Mouse (Mus musculus) testis, postnatal 10 days (tissue): Measurements from ENCODE around the gene 4930590J08Rik.
A peak's percentile ranks its signal among the peaks of the same experiment; 100 is the strongest.

Experiments
- DNase-seq: peaks from one replicate; pipeline ENCODE4 v3.0.0; 2021; ENCODE audit warnings: low spot score

The 4930590J08Rik gene

DNA sequence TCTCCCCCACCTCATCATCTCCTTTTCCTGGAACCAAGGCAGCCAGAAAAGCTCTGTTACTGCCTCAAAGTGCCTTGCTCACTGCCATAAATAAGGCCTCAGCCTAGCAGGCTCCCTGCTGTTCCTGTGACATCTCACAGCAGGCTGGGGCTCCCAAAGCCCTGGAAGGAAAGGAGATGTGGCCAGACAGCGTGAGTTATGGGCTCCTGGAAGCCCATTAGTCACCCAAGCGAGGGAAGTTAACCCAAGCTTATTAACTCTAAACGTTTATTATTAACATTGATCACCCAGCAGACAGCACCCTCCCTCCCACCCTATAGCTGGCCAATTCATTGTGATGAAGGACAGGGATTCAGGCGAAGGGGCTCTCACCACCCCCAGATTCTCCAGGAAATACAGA is 60.8 kb downstream of the 4930590J08Rik start:
- DNase-seq: no peak

DNA sequence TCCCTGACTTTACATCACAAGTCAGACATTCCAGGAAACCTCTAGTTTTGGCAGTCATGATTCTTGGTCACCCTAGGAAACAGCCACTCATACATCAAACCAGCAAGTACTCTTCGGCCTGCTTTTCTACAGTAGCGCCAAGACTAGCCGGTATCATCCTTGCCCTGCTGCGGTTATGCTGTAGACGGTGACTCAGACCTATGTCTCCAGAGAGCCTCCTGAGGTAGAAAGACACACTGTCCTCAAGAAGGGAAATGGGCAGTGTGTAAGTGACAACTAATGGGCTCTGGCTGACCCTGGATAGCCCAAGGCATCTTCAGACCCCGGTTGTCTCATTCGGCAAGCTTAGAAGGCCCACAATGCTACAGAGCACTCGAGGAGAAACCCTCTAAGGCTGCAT is 62.5 kb downstream of the 4930590J08Rik start:
- no peak for DNase-seq

DNA sequence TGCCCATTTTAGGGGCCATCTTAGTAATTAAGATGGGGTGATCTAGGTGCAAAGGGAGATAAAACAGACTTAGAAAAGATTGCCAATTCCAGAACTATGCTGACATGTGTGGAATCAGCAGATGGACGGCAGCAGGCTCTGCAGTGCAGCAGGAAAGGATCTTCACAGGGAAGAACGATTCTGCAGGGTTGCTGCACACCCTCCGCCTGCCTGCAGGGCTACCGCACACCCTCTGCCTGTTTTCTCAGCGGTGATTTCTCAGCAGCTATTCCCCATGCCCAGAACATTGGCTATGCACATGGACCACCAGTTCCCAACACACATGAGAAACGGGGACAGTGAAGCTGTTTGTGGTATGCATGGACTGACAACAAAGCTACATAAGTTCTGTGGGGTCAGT is 63.4 kb downstream of the 4930590J08Rik start:
- DNase-seq: no peak

DNA sequence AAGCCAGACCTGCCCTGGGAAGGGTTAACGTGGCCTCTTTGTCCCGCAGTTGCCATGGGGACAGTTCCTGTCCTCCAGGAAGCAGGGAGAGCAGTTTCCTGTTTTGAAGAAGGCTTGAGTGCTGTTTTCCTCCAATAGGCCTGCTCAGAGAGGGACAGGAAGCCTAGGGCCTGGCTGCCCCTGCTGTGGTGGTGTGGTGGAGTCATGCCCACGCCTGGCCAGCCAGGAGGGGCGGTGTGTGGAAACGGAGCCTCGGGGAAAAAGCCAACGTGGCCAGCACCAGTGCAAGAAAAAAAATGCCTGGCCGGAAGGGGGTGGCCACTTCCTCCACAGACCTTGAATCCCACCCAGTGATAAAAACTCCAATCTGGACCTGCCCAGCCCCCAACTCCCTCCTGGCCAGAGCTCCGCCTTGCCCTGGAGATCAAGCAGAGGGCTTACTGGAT is 69.6 kb downstream of the 4930590J08Rik start:
- peak; percentile 56 for DNase-seq

DNA sequence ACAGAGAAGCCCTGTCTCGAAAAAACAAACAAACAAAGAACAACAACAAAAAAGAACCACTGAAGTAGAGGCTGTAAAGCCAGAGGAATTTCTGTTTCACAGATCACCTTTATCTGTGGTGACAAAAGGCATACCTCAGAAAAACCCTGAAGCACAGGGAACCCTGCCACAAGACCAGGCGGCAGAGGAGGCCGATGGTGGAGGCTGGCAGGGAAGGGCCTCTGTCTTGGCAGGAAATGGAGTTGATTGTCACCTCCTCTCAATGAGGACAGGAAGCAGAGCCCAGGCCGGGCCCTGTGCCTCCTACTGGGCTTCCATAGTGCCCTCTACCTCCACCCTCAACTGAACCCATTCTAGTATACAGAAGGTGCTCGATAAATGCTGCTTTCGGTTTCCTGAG is 71.4 kb downstream of the 4930590J08Rik start:
- DNase-seq: no peak

DNA sequence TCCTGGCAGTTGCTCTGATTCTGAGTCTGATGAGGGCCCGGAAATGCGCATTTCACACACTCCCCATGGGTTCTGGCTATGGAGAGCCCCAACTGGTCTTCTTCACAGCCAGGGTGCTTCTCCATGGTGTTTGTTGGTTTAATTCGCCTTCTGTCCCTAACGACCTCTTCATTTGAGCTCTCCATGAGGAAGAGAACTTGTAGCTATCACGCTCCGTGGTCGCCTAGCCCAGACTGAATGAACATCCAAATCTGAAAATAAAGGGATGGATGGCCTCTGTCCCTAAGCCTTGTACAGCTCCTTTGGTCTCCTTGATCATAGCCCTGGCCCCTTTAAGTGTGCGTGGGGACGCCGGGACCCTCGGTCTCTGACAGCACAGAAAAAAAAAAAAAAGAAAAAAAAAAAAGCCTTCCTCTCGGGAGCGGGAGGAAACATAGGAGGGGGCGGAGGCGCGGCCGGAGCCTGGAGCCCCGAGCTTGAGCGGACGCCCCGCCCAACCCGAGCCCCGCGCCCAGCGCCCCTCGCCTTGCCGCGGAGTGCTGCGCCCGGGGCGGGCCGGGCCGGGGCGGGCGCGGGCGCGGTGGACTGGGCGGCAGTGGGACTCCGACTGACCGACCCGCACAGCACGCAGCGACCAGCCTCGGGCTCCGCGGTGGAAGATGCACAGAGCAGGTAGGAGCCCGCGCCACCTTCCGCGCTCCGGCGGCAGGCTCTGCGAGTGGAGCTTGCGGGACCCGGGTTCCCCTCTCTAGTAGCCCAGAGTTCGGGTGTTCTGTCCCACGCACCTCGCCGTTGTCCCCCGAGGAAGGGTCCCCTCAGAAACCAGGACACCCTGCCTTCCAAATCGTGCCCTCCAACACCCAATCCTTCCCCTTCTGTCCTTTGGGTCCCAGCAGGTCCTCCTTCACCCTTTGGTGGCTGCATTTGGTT is 76.0 kb downstream of the 4930590J08Rik start, which contains the start of gene Fgd5:
Gene Fgd5 (plus strand): TSS at position 508 of the 930 bp plus-strand sequence.
- peak; percentile 54 for DNase-seq

DNA sequence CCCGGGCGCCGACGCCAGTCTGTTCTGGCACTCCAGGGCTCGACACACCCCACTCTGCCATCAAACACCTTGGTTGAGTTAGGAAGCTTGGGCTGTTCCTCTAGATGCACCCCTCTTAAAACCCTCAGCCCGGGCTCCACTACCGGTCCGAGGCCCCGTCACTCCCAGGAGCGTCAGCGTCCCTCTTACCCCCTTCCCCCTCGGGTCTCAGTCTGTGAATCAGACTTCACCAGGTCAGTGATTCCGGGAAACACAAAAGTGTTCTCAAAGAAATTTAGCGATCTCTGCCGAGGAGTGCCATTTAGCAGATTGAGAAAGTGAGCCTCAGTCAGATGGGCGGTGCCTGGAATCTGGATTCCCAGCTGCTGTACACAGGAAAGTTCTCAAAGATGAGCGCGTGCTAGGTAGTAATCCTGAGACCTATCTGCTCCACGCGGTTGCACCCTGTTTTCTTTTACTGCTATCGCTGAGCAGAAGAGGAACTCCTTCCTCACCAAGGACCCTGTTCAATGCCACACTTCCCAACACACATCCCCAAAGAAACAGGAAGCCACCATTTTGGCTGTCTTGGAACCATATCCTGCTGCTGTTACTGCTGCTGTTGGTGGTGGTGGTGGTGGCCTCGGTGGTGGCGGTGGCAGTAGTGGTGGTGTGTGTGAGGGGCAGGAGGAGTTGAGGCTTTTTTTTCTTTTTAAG is 76.8 kb downstream of the 4930590J08Rik start:
- DNase-seq: no peak

DNA sequence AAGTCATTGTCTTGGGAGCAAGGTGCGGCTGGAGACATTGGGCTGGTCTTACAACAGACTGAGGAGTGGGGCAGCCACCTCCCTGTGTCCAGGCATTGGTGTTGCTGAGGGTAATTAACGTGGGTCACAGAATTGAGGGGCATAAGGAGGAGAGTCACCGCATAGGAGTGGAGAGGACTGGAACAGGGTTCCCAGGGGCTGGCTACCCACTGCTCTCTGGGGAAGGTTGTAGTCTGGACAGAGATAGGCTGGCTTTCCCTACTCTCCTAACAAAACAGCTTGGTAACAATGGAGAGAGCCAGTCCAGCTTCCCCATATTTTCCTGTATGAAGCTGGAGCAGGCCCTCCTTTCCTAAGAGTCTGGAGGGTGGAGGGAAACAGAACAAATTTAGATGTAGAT is 77.4 kb downstream of the 4930590J08Rik start:
- DNase-seq: no peak

DNA sequence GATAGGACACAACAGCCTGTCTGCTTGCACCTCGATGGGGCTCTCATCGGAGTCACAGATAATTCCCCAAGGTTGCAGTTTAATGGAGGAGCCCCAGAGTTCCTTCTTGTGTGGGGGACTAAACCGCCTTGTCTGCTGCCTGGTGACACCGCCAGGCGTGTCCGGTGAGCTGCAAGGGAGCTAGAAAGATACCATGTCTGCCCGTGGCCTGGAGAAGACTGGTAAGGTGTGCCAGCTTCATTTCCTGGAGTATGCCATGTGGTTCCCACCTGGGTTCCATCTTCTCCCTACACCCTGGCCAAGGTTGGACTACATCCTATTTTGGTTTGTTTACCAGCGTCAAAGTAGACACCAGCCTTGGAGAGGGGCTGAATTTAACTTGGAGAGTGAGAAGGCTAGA is 87.5 kb downstream of the 4930590J08Rik start:
- no peak for DNase-seq

DNA sequence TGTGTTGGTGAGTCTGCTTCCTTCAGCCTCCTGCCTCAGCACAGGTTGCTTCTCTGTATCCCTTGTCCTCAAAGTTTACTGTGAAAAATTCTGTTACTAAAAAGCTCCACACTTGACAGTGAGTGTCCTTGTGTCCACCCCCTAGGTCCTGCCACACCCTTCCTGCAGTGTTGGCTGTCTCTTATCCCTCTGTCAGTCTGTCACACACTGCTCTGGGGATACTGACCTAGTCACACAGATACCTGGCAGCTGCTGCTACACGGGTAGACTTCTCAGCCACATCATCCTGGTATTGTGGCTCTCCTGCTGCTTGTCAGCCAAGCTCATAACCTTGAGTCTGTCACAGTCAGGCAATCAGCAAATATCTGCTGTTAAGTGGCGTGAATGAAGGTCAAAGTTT is 90.2 kb downstream of the 4930590J08Rik start:
- no peak for DNase-seq

DNA sequence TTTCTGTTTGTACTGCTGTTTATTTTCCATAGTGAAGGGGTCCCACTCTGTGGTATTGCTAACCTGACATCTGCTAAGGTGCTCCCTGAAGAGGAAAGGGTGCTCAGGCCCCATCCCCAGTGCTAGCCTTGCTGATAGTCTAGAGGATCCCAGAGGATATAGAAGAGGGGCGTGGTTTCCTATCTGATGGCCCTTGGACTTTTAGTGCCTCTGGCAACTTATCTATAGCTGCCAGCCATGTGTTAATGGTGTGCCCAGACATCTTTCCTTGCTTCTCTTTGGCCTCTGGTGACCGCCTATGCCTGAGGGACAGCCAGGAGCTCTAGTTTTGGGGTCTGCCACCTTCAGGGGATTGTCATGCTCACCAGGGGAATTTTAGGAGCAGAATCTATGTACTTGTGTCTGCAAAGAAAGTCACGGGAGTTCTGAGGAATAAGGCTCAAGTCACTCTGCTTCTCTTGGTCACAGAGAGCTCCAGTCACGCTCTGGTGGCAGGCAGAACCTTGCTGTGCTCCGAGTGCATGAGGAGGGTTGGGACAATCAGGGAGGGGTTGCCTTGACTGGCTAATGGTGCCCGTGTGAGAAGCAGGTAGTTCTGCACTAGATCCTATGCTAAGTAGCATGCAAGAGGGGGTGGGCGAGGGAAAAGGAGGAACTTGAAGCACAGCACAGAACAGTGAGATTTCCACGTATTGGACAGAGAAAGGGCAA is 91.3 kb downstream of the 4930590J08Rik start:
- DNase-seq: no peak

DNA sequence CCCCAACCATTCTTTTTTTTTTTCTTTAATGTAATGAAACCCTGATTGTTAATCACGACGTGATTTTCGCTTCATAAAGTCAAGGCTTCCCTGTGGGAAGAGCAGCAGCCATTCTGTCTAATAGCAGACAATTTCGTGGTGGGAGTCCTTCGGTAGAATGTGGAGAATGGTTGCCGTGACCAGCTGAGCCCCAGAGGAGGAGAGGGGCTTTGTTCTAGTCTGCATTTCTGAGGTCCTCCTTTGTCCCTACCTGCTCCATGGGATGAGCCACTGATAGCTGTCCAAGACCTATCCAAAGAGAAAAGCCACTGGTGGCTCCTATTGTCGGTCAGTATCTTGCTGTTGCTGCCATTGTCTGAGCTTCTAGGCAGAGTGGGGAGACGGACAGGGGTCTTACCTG is 93.5 kb downstream of the 4930590J08Rik start:
- DNase-seq: no peak
